Mouse (Mus musculus): Measurements from ENCODE around the gene Ncoa3. TPM values are rescaled to one million over a fixed set of nuclear protein-coding genes. Genes with fewer than 3 reads are reported as not detected.

Ncoa3 gene
- total RNA-seq, 2 experiments from 2014 or later, result 9.2 to 10.4 TPM

DNA sequence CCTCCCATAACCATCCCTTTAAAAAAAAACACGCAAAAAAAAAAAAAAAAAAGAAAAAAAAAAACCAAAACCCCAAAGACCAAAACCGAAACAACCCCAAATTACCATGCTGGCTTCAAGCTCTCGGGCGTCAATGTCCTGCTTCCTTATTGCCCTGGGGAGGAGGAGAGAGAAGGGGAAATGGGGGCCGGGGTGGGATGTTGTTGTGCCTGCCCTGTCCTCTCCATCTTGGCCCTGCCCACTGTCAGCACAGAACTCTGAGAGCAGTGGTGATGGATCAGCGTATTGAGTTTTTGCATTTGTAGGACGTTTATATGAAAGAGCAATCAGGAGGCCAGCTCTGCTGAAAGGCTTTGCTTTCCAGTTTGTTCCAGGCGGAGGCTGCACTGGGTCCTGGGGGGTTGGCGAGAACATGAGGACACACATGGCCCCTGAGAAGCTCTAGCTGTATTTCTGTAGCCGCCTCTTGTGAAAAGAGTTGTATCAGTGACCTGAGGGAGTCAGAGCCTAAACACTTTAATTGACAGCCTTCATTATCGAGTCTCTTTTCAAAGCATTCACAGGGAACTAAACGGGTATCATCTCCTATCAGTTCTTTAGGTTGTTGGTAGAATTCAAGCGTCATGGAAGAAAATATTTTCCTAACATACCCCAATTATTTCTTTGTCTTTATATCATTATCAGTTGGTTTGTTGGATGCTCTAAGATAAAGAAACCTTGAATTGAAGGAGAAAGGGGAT is 38.0 kb downstream of the Ncoa3 start:
- no peak for ATAC-seq (replicated peaks; ENCODE audit: low FRiP score, poor library complexity, severe bottlenecking)

GRCm38 (mm10) chr2:166031120-166031929 is 38.9 kb downstream of the Ncoa3 start:
- no peak for ATAC-seq (replicated peaks; ENCODE audit: low FRiP score, poor library complexity, severe bottlenecking)

- ATAC-seq (replicated peaks; ENCODE audit: low FRiP score, poor library complexity, severe bottlenecking), result no peak
Measured at GRCm38 (mm10) chr2:166032628-166033027, 40.2 kb downstream of the Ncoa3 start.

GRCm38 (mm10) chr2:166034967-166035490 is 42.6 kb downstream of the Ncoa3 start:
- ATAC-seq (replicated peaks; ENCODE audit: low FRiP score, poor library complexity, severe bottlenecking), result no peak

GRCm38 (mm10) chr2:166035725-166036124 is 43.3 kb downstream of the Ncoa3 start:
- no peak for ATAC-seq (replicated peaks; ENCODE audit: low FRiP score, poor library complexity, severe bottlenecking)

DNA sequence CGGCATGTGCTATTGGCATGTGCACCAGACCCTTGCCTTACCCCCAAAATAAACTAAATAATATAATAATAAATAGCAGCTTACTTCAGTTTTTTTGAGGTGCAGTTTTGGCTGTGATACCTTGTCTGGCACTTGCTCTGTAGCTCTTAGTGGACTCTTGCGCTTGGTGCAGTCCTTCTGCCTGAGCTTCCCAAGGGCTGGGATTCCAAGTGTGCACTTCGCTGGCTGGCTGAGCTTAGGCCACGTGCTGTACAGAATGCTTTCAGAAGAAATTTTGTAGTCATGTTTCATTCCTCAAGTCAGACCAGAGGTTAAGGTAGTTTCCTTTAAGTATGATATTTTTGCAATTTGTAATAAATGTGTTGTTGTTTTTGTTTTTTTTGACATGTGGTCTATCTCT is 47.2 kb downstream of the Ncoa3 start:
- ATAC-seq (replicated peaks; ENCODE audit: low FRiP score, poor library complexity, severe bottlenecking), result no peak

GRCm38 (mm10) chr2:166042542-166042941 is 50.1 kb downstream of the Ncoa3 start:
- ATAC-seq (replicated peaks; ENCODE audit: low FRiP score, poor library complexity, severe bottlenecking), result no peak

DNA sequence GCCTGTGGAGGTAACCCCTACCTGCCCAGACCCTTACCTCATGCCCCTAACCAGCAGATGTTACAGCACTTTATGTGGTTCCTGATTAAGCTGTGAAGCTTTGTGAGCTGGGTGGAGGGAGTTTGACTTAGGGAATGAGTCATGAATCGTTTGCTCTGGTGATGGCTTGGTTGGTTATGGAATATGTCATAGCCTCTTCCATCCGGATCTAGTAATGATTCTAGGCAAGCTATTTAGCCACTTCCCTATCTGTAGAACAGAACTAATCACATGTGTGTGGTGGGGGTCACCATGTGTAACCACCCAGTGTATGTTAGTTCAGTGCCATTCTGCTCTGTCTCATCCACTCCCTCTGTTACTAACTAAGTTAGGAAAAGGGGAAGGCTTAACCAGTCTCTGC is 52.6 kb downstream of the Ncoa3 start:
- no peak for ATAC-seq (replicated peaks; ENCODE audit: low FRiP score, poor library complexity, severe bottlenecking)

DNA sequence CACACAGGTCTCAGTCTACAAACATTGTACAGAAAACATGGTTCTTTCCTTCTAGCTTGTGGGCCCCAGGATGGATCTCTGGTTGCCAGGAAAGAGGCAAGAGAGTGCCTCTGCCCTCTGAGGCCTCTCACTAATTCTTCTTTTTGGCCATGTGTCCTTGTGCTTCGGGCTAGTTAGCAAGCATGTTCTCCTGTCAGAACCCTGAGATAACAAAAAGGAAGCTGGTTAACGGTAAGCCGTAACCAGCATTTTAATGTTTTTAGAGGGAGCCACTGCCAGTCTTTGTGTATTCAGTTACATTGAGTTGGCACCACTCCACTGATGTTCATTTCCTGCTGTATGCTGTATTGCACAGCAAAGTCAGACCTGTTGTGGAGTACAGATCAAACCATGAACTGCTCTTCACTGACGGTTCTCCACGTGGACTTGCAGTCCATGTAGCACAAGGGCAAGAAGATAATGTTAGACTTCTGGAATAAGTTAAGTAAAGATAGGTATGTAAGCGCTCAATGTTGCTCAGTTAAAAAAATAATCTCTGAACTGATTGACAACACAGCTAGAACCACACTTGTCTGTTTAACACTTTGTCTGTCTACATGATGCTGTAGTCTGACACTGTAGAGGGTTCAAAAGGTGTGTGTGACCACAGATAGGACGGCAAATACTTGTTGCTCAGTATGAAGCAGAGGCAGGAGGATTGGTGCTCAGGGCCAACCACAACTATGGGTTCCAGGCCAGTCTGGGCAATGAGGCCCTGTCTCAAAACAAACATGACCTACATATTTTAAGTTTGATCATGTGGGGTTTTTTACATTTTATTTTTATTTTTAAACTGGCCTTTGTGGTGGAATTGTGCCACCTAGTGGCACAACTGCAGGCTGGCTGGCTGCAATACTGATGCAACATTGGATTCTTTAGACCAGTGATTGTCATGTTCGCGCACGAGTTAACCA is 53.4 kb downstream of the Ncoa3 start:
- no peak for ATAC-seq (replicated peaks; ENCODE audit: low FRiP score, poor library complexity, severe bottlenecking)

- ATAC-seq (replicated peaks; ENCODE audit: low FRiP score, poor library complexity, severe bottlenecking), result no peak
Measured at GRCm38 (mm10) chr2:166047931-166048330, 55.5 kb downstream of the Ncoa3 start.

DNA sequence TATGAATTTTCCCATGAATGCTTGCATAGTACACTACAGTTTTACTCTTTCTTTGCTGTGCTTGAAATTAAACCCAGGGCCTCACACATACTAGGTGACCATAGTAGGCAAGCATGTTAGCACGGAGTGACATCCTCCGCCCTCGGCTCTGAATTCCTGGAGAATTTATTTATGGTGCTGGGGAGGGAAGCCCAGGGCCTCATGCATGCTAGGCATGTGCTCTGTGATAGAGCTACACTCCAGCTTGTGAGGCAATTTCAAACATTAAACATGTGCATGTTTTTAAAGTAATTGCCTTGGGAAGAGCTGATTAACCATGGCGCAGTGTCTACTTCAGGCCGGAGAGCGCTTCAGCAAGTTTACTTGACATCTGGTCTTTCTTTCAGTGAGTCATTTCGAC is 56.4 kb downstream of the Ncoa3 start:
- no peak for ATAC-seq (replicated peaks; ENCODE audit: low FRiP score, poor library complexity, severe bottlenecking)

DNA sequence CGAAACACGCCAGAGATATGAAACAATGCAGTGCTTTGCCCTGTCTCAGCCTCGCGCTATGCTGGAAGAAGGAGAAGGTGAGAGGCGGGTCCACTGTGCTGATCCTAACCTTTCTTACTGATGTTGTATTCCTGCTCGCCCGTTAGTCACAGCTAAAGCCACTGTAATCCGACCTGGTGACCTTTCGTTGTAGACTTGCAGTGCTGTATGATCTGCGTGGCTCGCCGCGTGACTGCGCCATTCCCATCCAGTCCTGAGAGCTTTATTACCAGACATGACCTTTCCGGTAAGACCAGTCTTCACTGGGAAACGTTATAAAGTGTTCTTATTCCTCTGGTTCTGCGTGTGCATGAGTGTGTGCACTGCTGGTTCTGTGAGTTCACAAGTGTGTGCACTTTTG is 59.0 kb downstream of the Ncoa3 start:
- ATAC-seq (replicated peaks; ENCODE audit: low FRiP score, poor library complexity, severe bottlenecking), result no peak

GRCm38 (mm10) chr2:166051966-166052365 is 59.5 kb downstream of the Ncoa3 start:
- ATAC-seq (replicated peaks; ENCODE audit: low FRiP score, poor library complexity, severe bottlenecking), result no peak

DNA sequence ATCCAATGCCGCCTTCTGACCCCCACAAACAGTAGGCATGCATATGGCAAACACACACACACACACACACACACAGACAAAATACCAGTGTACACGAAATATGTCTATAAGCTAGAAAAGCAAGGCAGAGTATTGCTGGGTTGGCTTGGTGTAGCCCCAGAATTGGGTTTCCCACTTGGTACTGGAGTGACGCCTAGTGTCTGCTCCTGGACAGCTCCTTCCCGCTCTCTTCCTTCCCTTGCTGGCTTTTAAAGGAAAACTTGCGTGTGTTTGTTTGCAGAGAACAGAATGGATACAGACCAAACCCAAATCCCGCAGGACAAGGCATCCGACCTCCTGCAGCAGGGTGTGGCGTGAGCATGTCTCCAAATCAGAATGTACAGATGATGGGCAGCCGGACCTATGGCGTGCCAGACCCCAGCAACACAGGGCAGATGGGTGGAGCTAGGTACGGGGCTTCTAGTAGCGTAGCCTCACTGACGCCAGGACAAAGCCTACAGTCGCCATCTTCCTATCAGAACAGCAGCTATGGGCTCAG is 61.6 kb downstream of the Ncoa3 start:
- no peak for ATAC-seq (replicated peaks; ENCODE audit: low FRiP score, poor library complexity, severe bottlenecking)

DNA sequence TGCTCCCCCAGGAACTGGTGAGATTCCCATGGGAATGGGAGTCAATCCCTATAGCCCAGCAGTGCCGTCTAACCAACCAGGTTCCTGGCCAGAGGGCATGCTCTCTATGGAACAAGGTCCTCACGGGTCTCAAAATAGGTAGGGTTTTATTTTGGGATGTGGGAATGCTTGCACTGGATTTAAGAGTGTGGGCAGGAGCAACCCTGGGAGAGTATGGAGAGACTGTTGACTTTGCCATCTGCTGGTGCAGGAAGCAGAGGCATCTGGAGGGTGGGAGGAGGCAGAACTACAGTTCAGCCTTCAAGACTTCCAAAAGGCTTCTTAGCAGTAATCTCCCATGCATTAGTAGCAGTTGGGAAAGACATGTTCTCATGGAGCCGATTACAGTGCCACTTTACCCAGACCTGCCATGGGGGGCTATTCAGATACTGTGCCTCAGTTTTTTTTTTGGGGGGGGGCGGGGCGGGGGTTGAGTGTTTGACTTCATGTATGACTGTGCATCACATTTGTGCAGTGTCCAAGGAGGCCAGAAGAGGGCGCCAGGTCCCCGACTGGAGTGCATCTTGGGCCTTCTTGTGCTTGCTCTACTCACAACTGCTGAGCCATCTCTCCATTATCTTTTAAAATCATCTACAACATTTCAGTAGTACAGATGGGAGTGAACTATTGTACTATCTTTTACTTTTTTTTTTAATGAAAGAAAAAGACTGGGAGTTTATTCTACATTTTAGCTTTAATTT is 67.4 kb downstream of the Ncoa3 start:
- no peak; the same call in 1 of the 2 replicates for ATAC-seq (replicated peaks; ENCODE audit: low FRiP score, poor library complexity, severe bottlenecking)

DNA sequence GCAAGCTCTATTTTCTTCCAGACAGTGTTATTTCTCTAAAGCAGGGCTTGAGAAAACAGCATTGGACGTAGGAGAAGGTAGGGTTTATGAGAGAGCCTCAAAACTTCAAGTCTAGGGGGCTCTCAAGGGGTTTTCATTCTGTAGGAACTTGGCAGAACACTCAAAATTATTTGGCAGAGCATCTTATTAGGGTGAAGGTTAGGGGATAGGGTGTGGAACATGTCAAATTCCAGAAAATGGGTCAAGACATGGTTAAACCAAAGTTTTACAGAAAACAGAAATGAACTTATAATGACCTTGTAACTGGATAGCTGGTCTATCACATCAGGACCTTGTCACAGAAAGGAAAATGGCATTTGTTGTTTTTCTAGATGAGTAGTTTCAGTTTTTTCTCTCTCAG is 69.6 kb downstream of the Ncoa3 start:
- ATAC-seq (replicated peaks; ENCODE audit: low FRiP score, poor library complexity, severe bottlenecking), result no peak

GRCm38 (mm10) chr2:166062431-166062830 is 70.0 kb downstream of the Ncoa3 start:
- ATAC-seq (replicated peaks; ENCODE audit: low FRiP score, poor library complexity, severe bottlenecking), result no peak

DNA sequence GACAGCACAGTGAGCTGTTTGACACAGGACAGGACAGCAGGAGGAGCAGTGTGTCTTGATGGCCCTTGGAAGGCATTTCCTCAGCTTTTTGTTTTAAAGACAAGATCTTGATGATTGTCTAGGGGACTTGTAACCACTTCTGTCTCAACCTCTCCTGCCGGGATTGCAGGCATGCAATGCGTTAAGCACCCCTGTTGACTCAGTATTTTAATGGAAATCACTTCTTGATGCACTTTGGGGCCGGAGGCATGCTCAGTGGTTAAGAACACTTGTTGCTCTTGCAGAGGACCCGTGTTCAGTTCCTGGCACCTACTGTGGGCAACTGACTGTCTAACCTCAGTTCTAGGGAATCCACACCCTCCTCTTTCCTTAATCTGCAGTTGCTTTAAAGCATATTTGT is 74.0 kb downstream of the Ncoa3 start:
- ATAC-seq (replicated peaks; ENCODE audit: low FRiP score, poor library complexity, severe bottlenecking), result no peak

GRCm38 (mm10) chr2:166068261-166068660 is 75.8 kb downstream of the Ncoa3 start:
- no peak for ATAC-seq (replicated peaks; ENCODE audit: low FRiP score, poor library complexity, severe bottlenecking)

Measured in erythroblast, adult 5-6 weeks (primary cell).